Mouse (Mus musculus) 416B (cell line): ENCODE results near the gene Tecpr2.

Experiments
- DNase-seq: peaks from one replicate; pipeline ENCODE4 v3.0.0; 2011; ENCODE audit warnings: low read depth

Gene Tecpr2

DNA sequence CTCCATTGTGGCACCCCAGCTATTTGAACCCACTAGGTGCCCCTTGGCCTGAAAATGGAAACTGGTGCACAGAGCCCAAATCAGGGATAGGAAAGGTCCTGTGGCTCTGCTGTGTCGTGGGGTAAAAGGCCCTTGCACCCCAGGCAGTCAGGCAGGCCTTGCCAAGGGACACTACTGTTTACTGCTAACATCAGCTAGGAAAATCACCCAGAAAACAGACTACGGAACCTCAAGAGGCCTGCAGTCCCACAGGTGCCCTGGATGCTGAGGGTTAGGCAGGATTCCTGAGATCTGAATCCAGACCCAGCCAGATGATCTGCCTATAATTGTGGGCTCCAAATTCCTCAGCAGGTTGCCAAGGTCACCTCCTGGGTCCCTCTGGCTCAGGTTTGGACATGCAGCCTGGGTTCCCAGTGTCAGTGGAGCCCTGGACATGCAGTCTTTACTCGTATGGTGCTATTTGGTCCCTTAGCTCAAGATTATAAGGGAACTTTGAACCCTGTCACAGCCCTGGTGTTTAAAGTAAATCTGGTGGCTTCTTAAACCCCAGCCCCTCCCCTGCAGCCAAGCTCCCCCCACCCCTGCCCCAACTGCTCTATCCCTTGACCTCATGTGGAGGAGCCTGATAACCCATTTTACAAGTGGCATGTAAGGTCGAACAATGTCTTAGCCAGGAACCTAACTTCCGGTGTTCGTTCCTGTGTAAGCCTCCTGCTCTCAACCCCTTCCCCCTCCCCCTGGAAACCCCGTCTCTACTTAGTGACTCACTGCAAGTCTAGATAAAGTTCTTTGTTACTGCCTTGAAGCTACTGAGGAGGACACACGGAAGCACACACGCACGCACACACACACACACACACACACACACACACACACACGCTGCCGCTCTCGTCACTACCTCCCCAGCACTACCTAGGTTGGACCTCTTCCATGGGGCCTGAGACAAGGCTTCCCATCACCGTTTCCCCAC, 118.4 kb downstream of the Tecpr2 start:
- DNase-seq = peak; percentile 98

DNA sequence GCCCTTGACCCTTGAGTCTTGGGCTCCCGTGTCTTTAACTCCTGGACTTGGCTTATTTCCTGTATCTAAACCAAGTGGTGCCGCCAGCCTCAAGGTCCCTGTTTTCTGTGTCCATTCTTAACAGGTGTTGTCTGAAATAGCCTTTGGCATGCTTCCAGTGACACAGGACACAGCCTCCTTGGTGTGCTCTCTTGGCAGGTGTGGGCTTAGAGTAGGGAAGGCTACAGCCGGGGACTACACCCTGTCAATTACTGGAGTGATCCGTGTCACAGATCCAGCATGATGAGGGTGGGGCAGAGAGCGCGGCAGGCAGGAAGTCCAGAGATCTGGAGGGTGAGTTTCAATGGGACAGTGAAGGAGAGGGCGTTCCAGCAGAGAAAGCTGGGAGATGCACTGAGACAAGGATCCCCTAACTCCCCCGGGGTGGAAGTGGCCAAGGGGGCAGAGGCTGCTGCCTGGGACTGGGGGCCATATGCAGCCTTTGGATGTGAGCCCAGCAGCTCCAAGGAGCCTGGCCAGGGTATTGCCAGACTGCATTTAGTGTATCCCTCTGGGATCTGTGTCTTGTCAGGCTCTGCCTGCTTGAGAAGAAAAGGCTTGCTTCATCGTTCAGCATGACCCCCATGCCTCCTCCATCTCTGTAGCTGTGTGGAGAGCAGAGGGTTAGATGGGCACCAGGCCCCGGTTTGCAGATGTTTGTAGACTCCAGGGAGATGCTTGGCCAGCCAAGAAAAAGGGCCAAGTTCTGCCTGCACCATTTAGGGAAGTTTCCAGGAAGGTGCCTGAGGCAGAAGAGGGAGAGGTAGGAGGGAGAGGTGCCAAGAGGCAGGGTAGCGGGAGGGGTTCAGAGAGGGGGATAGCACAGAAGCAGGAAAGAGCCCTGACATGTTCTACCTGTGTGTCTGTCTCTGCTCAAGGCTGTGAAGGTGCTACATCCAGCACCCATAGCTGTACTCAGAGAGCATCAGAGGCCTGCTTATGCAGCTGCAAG, 119.7 kb downstream of the Tecpr2 start:
- no peak for DNase-seq

DNA sequence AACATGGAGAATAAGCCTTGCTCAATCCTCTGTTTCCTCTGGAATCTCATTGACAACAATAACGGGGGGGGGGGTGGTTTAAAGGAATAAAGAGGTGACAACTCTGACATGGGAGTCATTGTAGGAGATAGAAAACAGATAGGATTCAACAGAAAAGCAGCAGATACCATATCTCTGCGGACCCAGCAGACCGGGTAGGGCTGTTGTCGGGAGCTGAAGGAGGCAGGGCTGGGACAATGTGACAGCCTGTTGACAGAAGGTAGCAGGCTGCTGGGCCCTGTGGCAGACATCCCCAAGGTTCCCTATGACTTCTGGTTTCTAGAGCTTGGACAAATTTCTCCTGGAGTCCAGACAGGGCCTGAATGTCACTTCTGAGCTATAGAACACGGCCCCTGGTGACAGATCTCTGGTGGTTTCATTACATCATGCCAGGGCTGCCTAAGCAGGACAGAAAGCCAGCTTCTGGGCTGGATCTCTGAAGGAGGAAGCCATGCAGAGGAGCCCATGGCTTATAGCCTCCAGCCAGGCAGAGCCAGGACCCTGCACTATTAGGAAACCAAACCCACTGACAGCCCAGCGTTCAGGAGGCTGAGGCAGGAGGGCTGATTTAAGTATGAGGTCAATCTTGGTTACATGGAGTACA, 120.7 kb downstream of the Tecpr2 start:
- peak; percentile 51 for DNase-seq

DNA sequence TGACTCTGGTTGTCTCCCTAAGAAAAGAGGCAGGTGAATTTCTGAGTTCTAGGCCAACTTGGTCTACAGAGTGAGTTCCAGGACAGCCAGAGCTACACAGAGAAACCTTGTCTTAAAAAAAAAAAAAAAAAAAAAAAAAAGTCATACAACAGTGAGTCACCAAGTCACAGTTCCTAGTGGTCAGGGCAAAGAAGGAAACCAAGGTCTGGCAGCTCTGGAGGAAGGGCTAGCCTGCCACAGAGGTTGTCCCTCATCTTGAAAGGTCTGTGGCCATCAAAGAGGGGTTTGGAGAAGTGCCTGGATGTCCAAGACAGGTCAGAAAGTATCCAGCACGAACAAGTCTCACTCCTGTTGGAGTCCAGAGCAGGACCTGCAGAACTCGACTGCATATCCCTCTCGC, 127.7 kb downstream of the Tecpr2 start:
- peak; percentile 93 for DNase-seq

DNA sequence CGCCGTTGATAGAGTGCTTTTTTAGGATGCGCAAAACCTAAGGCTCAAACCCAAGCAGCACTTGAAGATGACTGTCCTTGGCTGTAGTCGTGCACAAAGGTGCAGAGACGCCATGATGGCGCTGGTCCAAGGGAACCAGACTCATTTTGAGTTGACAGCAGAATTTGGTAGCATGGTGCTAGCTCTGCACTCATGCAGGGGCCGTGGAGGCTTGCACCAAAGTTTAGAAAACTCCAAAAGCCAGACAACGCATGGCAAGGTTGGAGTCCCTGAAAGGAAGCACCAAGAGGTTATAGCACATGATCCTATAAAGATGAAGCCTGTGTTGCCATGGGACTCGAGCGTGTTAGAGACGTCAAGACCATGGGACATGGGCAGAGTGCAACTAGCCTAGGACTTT, 129.0 kb downstream of the Tecpr2 start:
- DNase-seq = no peak

DNA sequence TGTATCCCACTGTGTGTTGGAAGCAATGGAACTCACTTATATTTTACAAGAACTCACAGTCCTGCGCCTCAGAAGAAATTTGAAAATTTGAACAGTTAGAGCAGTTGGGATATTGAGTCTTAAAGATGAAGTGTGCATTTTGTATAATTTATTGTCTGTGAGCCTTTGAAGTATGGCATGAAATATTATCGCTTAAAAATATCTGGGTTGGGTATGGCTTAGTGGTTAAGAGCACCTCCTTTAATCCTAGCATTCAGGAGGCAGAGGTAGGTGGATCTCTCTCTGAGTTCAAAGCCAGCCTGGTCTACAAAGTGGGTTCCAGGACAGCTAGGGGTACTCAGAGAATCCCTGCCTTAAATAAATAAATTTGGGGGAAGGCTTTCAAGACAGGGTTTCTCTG, 130.0 kb downstream of the Tecpr2 start:
- no peak for DNase-seq

DNA sequence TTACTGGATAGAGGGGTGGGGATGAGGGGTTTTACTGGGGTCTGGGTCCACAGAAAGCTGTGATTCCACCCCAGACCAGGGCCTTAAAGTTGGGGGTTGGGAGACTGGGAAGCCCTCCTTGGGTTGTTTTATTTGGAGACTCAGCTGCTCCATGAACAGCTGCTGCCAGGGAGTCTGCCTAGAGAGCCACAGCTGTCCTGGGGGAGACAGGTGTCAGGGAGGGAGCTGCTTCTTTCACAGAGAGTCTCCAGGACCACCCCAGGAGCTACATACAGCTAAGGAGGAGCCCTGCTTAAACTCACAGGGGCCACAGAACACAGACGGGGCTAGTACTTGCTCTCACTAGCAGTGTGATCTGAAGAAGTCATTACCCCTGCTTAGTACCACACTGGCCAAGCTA, 132.1 kb downstream of the Tecpr2 start:
- no peak for DNase-seq

DNA sequence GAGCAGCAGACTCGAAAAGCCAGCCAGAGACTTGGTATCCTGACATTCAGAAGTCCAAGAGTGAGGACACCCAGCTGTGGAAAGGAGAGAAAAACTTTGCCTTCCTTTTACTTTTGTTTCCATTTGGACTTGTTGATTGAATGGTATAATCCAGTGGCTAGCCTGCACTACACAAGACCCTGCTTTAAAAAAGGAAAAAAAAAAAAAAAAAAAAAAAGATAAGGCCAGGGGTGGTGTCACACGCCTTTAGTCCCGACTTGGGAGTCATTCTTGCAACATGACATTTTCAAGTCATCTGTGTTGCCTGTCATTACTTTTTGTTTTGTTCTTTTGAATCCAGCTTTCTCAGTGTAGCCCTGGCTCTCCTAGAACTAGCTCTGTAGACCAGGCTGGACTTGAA, 132.5 kb downstream of the Tecpr2 start:
- DNase-seq = no peak
